Mouse (Mus musculus) megakaryocyte, embryonic 14.5 days (primary cell): ENCODE measurements at regions not wholly inside any gene's neighbourhood (a gene's known extent, or its start where the extent isn't known, plus 50 kb on each side); places are given as distances from the start of the nearest gene placed in this dataset.

ENCODE experiments used
- FLI1 ChIP-seq: IDR thresholded peaks from 2 replicates; pipeline ENCODE4 v1.6.1; 2012; ENCODE audit warnings: low read length, inconsistent platforms, mixed read lengths
- GATA1 ChIP-seq: IDR thresholded peaks from 3 replicates; pipeline ENCODE4 v1.6.1; 2012; ENCODE audit warnings: mixed read lengths, low read length, inconsistent platforms, borderline replicate concordance

- TF ChIP-seq GATA1 (no peak), FLI1 (no peak)
These were observed 207.2 kb upstream of the Eya4 start for GRCm38 (mm10) chr10:23557828-23558227.
